In genomic region chr16:55578686-55579085, GRCm38 (mm10) we compare ENCODE assay signal across 18 mouse cellular contexts.
"Had no signal": no experiment of that assay in that cellular context is flagged by ENCODE, and none has a peak within 500 bp of the region (broad histone marks: within the 10 kb centered on the region; RNA-seq: fewer than 3 reads in every experiment).

No protein-coding gene starts in this region.

- H3K36me3 ChIP-seq: midbrain, embryonic 10.5 days; midbrain, embryonic 12.5 days; neural tube, embryonic 13.5 days; neural tube, embryonic 15.5 days had no signal

- ATAC-seq: midbrain, embryonic 16.5 days had no signal

- H3K4me3 ChIP-seq: midbrain, embryonic 10.5 days; midbrain, embryonic 12.5 days; myocyte; neural tube, embryonic 13.5 days; neural tube, embryonic 15.5 days had no signal

- H3K9me3 ChIP-seq: midbrain, embryonic 10.5 days; midbrain, embryonic 12.5 days; neural tube, embryonic 13.5 days; neural tube, embryonic 15.5 days had no signal

- H3K27me3 ChIP-seq: midbrain, embryonic 12.5 days; neural tube, embryonic 13.5 days; neural tube, embryonic 15.5 days had no signal

- H3K4me1 ChIP-seq: midbrain, embryonic 10.5 days; midbrain, embryonic 12.5 days; neural tube, embryonic 13.5 days; neural tube, embryonic 15.5 days had no signal

- DNase-seq: lung, adult 18-20 months; lung, embryonic 14.5 days; lung, postnatal 10 days; lung, postnatal 4 days; midbrain, embryonic 14.5 days; retina, postnatal 1 day; right cerebral cortex, adult 18-20 months; right cerebral cortex, postnatal 25 days; right cerebral cortex, postnatal 4 days; thymus, adult 18-20 months; thymus, postnatal 14 days; thymus, postnatal 36 days had no signal

- H3K4me2 ChIP-seq: lung, embryonic 14.5 days; midbrain, embryonic 12.5 days; neural tube, embryonic 13.5 days; neural tube, embryonic 15.5 days had no signal

- H3K9ac ChIP-seq: lung, embryonic 14.5 days; midbrain, embryonic 12.5 days; neural tube, embryonic 13.5 days; neural tube, embryonic 15.5 days had no signal

- H3K27ac ChIP-seq: midbrain, embryonic 10.5 days; midbrain, embryonic 12.5 days; neural tube, embryonic 13.5 days; neural tube, embryonic 15.5 days had no signal
